ENCODE assay signal across 8 mouse cellular contexts in the genomic region with DNA sequence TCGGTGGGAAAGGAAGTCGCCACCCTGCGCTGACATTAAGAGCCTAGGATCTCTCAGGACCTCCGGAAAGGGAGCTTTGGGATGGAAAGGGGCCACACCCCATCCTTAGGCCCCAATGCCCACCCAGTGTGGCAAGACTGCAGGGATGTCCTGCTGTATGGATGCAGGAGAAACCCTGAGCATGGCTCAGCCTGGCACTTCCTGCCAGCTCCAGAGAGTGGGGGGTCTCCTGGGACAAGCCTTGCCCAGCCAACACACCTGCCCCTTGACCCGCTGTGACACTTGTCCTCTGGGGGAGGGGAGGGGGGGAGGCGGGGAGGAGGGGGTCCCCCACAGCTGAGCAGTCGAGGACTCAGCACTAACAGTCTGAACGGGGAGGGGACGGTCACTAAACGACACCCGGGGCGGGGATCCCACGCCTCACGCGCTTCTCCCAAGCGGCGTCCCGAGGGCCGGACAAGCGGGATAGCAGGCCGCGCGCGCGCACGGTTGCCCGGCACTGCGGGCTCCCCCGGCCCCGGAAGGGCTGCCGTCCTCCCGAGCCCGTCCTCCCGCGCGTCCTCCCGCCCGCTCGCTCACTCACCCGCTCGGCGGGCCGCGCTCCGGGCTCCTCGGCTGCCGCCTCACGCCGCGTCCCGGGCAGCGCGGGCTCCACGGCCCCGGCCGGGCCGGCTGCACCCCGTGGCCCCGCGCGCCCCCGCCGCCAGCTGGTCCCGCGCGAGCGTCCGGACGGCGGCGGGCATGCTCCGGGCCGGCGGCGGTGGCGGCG. TPM values are rescaled to one million over a fixed set of nuclear protein-coding genes. Genes with fewer than 3 reads are reported as not detected.
A peak's percentile ranks its signal among the peaks of the same experiment; 100 is the strongest.
DNase-seq lines count a peak whose midpoint lies in the region; ATAC-seq and TF ChIP-seq lines count a peak whose summit lies in the region.

No protein-coding gene starts in this region.

- peak overlapping the region; percentile 74; the same call in 1 of the 2 replicates for H3K27ac ChIP-seq in embryonic facial prominence, embryonic 12.5 days
- peak overlapping the region; percentile 90 for H3K27ac ChIP-seq in heart, embryonic 13.5 days (replicated peaks)
- peak overlapping the region; percentile 80 for H3K27ac ChIP-seq in kidney, embryonic 16.5 days (ENCODE audit: low read length)
- peak overlapping the region; percentile 25; the same call in 1 of the 2 replicates for H3K27ac ChIP-seq in spleen, adult 2 months (ENCODE audit: insufficient read depth, low read length)

- H3K4me3 ChIP-seq in E14TG2a.4 (replicated peaks; ENCODE audit: low read length) = peak overlapping the region; percentile 81
- H3K4me3 ChIP-seq in embryonic facial prominence, embryonic 12.5 days = peak overlapping the region; percentile 60
- H3K4me3 ChIP-seq in heart, embryonic 13.5 days = peak overlapping the region; percentile 88
- peak overlapping the region; percentile 67 for H3K4me3 ChIP-seq in kidney, embryonic 16.5 days (ENCODE audit: low read length)
- H3K4me3 ChIP-seq in spleen, adult 2 months (ENCODE audit: extremely low read depth, insufficient read depth, insufficient read length) = peak overlapping the region; percentile 74

- peaks cover 23% of the 10 kb centered on the region for H3K36me3 ChIP-seq in E14TG2a.4 (ENCODE audit: insufficient read depth, low read length)
- peaks cover 17% of the 10 kb centered on the region; the same call in 1 of the 2 replicates for H3K36me3 ChIP-seq in embryonic facial prominence, embryonic 12.5 days
- H3K36me3 ChIP-seq in heart, embryonic 13.5 days = peaks cover 38% of the 10 kb centered on the region
- H3K36me3 ChIP-seq in kidney, embryonic 16.5 days (ENCODE audit: insufficient read depth, low read length) = 0 out of 2 replicates have a peak, but pooled peaks cover 4% of the 10 kb centered on the region
- H3K36me3 ChIP-seq in spleen, adult 2 months (ENCODE audit: control insufficient read depth, insufficient read depth, low read length) = peaks cover 3% of the 10 kb centered on the region; the same call in 1 of the 2 replicates

- peaks cover 49% of the 10 kb centered on the region for H3K4me1 ChIP-seq in E14TG2a.4 (replicated peaks; ENCODE audit: low read depth, low read length)
- H3K4me1 ChIP-seq in embryonic facial prominence, embryonic 12.5 days = peaks cover 22% of the 10 kb centered on the region
- peaks cover 42% of the 10 kb centered on the region for H3K4me1 ChIP-seq in heart, embryonic 13.5 days
- peaks cover 14% of the 10 kb centered on the region for H3K4me1 ChIP-seq in kidney, embryonic 16.5 days (ENCODE audit: insufficient read depth, low read length)
- H3K4me1 ChIP-seq in spleen, adult 2 months (ENCODE audit: control insufficient read depth, insufficient read depth, insufficient read length) = peaks cover 4% of the 10 kb centered on the region; the same call in 1 of the 2 replicates

- peak; percentile 42 for DNase-seq in adrenal gland, adult 8-10 months
- DNase-seq in lung, postnatal 14 days = peak; percentile 66
- DNase-seq in spleen, adult 2 months (ENCODE audit: low read depth in 1 of 2, low spot score in 2 of 2) = peak in 1 of 2 experiments; percentile 62

- peak overlapping the region; percentile 86 for H3K9ac ChIP-seq in embryonic facial prominence, embryonic 12.5 days
- peak overlapping the region; percentile 97 for H3K9ac ChIP-seq in heart, embryonic 13.5 days
- H3K9ac ChIP-seq in kidney, embryonic 16.5 days (replicated peaks; ENCODE audit: low read length) = peak overlapping the region; percentile 87

- no peak for TF ChIP-seq POLR2A in spleen, adult 2 months (IDR thresholded peaks at IDR 0.05; ENCODE audit: low read depth, low read length)

- peaks cover 33% of the 10 kb centered on the region for H3K27me3 ChIP-seq in E14TG2a.4 (ENCODE audit: insufficient read depth, low read length)
- 0 out of 2 replicates have a peak, but pooled peaks cover 3% of the 10 kb centered on the region for H3K27me3 ChIP-seq in embryonic facial prominence, embryonic 12.5 days
- H3K27me3 ChIP-seq in heart, embryonic 13.5 days (replicated peaks) = no peaks in the 10 kb centered on the region
- no peaks in the 10 kb centered on the region for H3K27me3 ChIP-seq in kidney, embryonic 16.5 days (ENCODE audit: insufficient read depth, low read length)
- no peaks in the 10 kb centered on the region for H3K27me3 ChIP-seq in spleen, adult 2 months (ENCODE audit: control insufficient read depth, insufficient read depth, low read length)

- peak overlapping the region; percentile 78 for H3K4me2 ChIP-seq in embryonic facial prominence, embryonic 12.5 days (replicated peaks)
- peak overlapping the region; percentile 87 for H3K4me2 ChIP-seq in heart, embryonic 13.5 days
- peak overlapping the region; percentile 85 for H3K4me2 ChIP-seq in kidney, embryonic 16.5 days (replicated peaks; ENCODE audit: low read depth, low read length)

- H3K9me3 ChIP-seq in E14TG2a.4 (ENCODE audit: low read length) = no peaks in the 10 kb centered on the region
- no peaks in the 10 kb centered on the region for H3K9me3 ChIP-seq in embryonic facial prominence, embryonic 12.5 days
- H3K9me3 ChIP-seq in heart, embryonic 13.5 days = no peaks in the 10 kb centered on the region
- H3K9me3 ChIP-seq in kidney, embryonic 16.5 days (ENCODE audit: low read length) = no peaks in the 10 kb centered on the region

- peak; percentile 36 for ATAC-seq in embryonic facial prominence, embryonic 12.5 days (ENCODE audit: insufficient number of reproducible peaks, insufficient read depth, low FRiP score, low TSS enrichment)
- ATAC-seq in heart, embryonic 13.5 days (ENCODE audit: extremely low read depth, insufficient number of reproducible peaks, low FRiP score, low TSS enrichment) = peak; percentile 21; the same call in 1 of the 2 replicates
- peak; percentile 62 for ATAC-seq in kidney, embryonic 16.5 days (ENCODE audit: low FRiP score, low TSS enrichment)
- no peak for ATAC-seq in monocyte, adult 5-6 weeks (replicated peaks; ENCODE audit: insufficient number of reproducible peaks, low FRiP score, low TSS enrichment, poor library complexity, severe bottlenecking)

- TF ChIP-seq CTCF in E14TG2a.4 (conservative IDR thresholded peaks at IDR 0.05; ENCODE audit: low read length) = no peak
- TF ChIP-seq CTCF in spleen, adult 2 months (IDR thresholded peaks at IDR 0.05; ENCODE audit: extremely low read depth, insufficient read depth, insufficient read length, insufficient replicate concordance) = no peak

- 2% methylated on average over 63 of the region's 77 CpGs for WGBS in embryonic facial prominence, embryonic 12.5 days
- WGBS in heart, embryonic 13.5 days = under 1% methylated on average over 55 of the region's 77 CpGs
- WGBS in kidney, embryonic 16.5 days = 2% methylated on average over 47 of the region's 77 CpGs
- WGBS in spleen, adult 2 months = 6% methylated on average over 65 of the region's 77 CpGs

RNA-seq across cellular contexts. Expression of gene Pitpnm2, which starts 0.5 kb away (rescaled TPM):
- 10 to 100 TPM; 52.7 to 67.0 (median 62.5) TPM for total RNA-seq in adrenal gland, adult 8-10 months (2022)
- 4.4 and 4.8 TPM in 2 replicates for polyA plus RNA-seq in embryonic facial prominence, embryonic 12.5 days (2016; fragmentation: Nextera tagmentation; extraction: Ambion mirVana)
- 5.1 and 6.6 TPM in 2 replicates for polyA plus RNA-seq in heart, embryonic 13.5 days (2015; fragmentation: Nextera tagmentation; extraction: Ambion mirVana)
- 3.9 and 4.1 TPM in 2 replicates for polyA plus RNA-seq in kidney, embryonic 16.5 days (2015; fragmentation: Nextera tagmentation; extraction: Ambion mirVana)
- 65.8 and 97.5 TPM in 2 replicates for polyA plus RNA-seq in spleen, adult 2 months (2012; rRNA removed)
- total RNA-seq in monocyte, adult 5-6 weeks (2017) = 1.1 to 2.8 TPM (median 1.3 TPM) in 3 replicates

Comparison
In these comparisons a context has a peak if more than half of its experiments do, and no peak if none do; other contexts are left out.
1. H3K27ac ChIP-seq: peak in every context shown above with its lines; median percentile 90 in heart, embryonic 13.5 days; 80 in kidney, embryonic 16.5 days; 74 in embryonic facial prominence, embryonic 12.5 days; 25 in spleen, adult 2 months.